Mouse (Mus musculus): ENCODE measurements at regions not wholly inside any gene's neighbourhood (a gene's known extent, or its start where the extent isn't known, plus 50 kb on each side); places are given as distances from the start of the nearest gene placed in this dataset.

DNA sequence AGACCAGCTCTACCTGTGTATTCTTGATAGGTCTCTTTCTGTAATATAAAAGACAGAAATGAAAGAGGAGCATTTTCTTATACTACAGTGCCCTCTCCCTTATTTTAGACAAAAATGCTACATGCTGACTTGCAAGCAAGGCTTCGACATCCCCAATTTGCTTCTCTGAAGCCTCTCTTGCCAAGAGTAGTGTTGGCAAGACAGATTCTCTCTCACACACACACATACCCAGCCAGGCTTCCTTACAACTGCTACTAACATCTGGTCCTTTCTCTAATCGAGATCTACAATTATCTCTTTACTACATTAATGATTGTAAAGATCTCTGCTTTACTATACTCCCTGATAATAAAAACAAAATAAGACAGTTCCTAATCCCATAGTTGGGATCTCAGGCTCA is 87.5 kb upstream of the Daam1 start:
- no peak for DNase-seq

DNA sequence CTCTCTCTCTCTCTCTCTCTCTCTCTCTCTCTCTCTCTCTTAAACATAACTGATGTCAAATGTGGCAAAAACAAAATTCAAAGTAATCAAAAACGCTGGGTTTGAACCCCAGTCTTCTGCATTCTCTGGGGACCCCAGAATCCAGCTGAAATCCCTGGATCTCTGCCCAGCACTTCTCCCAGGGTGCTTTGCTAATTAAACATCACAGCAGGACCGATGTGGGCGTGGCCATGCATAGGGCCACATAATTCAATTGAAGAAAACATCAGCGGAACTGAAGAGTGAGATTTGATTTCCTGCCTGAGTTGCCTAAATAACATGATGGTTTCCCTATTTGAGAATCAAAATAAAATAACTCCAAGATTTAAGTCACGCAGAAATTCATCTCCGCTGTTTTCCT is 84.9 kb upstream of the Daam1 start:
- no peak for DNase-seq

DNA sequence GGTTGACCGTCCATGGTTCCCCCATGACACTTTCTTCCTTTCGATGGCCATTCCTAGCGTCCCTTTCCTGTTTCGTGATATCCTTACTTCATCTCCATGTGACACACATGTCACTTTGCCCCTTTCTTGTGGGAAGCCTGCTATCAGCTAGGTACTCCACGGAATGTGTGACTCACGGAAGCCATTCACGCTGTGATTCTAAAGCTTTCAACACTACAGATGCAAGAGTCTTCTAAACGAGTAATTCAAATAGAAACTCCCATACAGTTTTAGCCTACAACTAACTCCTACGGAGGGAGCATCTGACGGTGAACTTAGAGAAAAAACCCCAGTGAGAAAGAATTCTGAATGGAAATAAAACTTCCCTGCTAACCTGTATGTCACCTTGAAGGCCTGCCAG is 83.5 kb upstream of the Daam1 start:
- no peak for DNase-seq

DNA sequence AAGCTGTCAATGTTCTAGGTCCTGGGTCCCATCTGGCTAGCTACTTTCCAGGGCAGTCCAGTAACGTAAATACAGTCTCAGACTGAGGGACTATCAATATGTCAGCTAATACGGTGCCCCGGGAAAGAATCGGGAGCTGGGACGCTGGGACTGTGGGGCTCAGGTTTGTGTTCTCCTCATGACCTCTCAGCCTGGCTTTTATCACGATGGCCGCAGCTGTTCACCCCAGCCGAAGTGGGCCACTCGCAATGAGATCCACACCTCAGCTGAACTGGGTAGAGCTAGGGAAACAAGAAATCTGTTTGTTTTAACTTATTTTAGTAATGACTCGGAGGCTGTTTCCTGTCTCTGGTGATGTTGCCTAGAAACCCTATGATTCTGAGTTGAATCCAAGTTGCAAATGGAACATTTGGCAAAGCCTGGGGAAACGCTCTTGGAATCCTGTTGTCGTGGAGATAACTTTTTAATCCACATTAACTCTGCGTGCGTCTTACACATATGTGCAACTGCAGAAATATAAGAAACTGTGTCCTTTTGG is 83.0 kb upstream of the Daam1 start:
- DNase-seq = no peak

DNA sequence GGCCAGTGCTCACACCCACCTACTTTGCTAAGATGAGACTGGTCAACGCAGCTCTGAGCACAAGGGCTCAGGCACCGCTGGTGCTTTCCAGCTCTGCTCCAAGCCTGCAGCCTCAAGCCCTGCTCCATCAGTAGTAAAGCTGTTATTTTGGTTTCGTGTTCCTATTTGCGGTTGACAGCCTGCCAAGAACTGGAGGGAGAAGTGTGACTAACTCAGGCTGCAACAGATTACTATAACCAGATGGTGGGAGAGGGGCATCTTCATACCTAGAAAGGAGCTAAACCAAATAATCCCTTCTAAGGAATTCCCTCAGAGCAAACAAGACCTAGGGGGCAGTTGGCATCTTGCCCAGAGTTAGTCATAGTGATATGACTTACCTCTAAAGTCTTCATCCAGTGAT is 82.1 kb upstream of the Daam1 start:
- DNase-seq = no peak

DNA sequence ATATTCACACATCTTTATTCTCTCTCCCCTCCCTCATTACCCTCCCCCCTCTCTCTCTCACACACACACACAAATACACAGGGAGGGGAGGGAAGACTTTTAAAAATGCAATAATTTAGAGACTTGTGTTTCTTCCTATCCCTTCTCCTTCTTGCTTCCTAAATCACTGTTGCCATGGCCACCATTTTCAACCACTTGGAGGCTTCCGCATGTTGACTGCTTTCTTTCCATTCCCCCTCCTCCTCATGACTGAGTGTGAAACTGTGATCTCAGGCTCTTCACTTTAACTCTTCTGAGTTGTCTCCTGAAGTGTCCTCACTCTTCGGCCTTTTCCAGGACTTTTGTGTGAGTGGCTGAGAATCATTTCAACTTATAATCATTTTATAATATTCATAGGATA is 81.2 kb upstream of the Daam1 start:
- no peak for DNase-seq

DNA sequence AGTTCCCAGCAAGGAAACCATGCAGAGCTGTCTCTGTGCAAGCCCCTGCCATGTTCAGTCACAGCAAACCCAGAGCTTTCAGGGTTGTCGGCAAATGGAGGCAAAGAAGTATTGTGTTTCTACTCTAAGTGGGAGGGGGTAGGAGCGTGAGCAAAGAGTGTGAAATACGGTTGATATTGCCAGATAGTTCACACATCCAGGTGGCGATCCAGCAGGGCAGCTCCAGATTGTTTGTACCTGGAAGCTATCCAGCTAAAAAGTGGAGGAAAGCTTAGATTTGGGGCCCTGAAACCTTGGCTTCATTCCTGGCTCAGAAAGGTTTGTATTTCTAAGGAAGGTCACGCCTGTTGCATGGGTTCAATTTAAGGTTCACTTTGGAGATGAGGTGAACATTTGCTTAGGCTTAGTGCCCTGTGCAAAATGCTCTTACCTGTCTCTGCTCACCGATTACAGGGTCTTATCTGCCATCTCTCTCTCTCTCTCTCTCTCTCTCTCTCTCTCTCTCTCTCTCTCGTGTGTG is 78.1 kb upstream of the Daam1 start:
- no peak for DNase-seq

DNA sequence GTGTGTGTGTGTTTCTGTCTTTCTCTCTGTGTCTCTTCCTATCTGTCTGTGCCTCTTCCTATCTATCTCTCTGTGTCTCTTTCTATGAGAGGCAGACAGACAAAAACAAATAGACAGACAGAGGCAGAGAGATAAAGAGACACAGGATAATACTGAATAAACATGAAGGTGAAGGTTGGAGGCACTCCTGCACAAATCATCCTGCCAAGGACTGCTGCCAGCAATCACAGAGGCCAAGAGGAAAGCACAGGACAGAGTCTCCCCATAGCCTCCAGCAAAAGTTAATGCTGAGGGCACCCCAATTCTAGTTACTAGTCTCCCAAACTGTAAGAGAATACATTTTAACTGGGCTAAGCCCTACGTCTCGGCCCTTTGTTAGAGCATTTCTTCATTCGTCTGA is 77.6 kb upstream of the Daam1 start:
- DNase-seq = no peak

DNA sequence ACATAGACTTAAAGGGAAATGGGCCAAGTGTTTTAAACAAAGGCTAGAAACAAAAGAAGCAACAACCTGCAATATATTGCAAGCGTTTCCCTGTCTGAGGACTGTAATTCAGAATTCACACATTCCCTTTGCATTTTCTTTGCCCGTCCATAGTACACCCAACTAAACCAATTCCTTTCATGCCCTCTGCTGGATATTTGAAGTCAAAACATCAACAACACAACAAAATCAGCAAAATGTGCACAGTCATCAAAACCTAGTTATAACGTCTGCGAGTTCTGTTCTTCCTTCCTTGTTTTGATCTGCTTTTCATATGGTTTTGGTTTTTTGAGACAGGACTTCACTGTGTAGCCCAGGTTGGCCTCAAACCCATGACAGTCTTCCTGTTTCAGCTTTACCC is 67.7 kb upstream of the Daam1 start:
- no peak for DNase-seq

DNA sequence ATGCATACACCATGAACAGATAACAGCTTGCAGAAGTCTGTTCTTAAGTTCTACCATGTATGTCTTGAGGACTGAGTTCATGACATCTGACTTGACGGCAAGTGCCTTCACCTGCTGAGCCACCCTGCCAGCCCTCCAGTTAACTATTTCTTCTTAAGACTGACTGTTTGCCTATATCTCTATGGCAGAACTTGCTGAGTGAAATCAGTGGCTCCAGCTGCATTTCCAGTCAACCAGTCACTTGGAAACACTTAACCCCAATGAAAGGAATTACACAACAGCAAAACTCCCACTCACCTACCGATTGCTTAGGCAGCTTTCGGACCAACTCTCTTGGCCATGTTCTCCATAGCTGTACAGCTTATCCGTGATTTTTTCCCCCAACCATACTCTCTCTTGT is 64.8 kb upstream of the Daam1 start:
- no peak for DNase-seq

DNA sequence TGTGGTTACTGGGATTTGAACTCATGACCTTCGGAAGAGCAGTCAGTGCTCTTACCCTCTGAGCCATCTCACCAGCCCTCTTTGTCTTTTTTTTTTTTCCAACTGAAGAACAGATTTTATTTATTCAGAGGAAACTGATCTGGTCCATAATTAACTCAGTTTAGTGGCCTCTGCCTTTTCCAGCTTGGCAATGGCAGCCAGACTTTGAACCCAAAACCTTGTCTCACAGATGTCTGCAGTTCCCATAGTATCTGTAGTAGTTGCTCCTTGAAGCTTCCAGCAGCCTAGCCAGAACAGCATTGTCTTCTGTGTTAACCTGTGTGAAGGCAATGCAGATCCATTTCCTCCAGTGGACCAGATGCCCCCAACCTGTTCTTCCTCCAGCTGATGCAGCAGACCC is 64.2 kb upstream of the Daam1 start:
- no peak for DNase-seq

DNA sequence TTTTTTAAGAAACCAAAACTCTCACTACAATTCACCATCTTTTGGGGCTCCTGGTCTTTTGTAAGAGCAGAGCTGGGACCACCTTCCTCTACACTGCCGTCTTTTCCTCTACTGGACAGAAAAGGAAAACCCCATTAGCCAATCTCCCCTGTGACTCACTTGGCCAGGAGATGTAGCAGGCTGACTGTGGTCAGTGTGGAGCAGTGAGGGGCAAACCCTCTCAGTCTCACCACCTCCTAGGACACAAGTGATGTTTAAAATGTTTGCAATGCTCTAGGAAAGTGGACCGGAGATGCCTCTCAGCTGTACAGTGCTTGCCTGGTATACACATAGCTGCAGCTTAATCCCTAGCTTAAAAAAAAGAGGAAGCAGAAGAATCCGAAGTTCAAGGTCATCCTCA is 63.0 kb upstream of the Daam1 start:
- DNase-seq = no peak

DNA sequence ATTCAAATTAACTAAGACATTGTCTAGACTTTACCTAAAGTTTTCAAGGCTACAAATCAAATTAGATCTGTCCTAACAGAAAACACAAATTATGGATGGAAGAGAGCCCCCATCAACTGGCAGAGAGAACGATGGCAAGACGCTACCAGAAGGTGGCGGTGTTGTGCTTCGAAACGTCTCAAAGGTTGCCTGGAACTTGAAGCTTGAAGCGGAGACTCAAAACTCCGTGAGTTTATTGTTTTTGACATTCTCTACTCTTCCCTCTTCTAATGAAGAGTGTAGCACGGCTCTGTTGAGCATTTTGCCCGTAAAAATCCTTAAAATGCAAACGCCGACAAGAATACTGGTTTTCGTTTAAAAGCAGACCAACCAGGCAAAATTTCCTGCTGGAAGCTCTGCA is 62.4 kb upstream of the Daam1 start:
- peak; percentile 18 to 19 for DNase-seq

DNA sequence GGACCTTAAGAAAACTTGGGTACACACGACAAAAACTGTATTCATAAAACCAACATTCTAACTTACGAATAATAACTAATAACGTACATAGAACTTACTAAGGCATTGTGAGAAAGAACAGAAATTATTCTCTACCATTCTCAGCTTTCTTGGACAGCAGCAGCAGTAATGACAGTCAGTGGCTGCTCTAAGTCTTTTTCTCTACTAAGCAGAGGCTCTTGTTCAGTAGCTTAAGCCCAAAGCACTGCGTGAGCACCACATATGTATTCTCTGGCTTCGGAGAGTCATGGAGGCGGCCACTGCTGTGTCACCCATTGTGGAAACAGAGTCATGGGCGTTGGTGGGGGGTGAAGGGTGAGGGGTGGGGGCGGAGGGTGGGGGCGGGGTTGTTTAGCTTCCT is 62.0 kb upstream of the Daam1 start:
- no peak for DNase-seq

DNA sequence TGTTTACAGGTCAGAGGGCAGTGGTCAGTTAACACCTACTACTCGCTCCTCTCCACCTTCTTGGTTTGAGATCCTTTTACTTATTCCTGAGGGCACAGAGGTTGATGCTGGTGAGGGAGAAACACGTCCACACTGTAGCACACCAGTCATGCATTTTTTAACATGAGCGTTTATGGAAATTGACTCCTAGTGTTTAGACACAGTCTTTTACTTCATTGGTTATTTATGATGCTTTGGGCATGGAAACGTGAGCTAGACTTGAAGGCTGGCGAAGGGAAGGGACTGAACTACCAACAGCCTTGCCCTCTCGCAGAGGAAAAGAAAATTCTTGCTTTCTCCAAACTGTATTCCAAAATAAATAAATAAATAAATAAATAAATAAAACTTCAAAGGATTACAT is 61.6 kb upstream of the Daam1 start:
- no peak for DNase-seq

DNA sequence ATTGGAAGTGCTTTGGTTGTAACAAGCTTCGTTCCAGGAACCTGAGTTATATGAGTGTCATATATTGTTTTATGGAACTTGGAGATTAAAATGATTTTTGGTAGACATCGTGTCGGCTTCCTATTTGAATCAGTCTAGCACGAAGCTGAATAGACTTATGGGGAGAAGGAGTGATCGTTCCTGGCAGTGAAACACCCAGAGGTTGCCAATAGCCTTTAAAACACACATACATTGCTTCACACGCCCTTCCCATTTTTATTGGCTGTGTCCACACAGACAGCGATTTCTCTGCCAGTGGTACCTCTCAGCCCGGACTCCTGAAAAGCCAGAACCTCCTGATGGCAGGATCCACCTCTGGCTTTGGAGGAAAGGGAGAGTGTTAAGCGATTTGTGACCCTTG is 57.0 kb upstream of the Daam1 start:
- DNase-seq = no peak

DNA sequence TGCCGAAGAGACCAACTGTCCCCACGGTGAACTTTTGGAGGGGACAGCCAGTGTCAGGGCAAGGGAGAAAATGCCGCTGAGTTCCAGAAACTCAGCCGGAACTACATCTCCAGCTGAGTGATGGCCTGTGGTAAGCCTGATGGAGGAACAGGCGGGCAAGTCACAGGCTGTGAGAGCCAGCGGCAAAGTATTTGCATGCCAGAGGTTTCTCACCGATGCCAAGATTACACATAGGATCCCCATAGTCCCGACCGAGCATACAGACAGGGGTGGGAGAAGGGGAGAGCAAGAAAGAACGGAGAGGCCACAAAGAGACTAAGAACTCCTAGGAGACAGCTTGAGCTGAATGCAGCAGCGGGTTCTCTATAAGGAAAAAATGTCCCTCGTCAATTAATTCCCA is 55.8 kb upstream of the Daam1 start:
- DNase-seq = no peak

DNA sequence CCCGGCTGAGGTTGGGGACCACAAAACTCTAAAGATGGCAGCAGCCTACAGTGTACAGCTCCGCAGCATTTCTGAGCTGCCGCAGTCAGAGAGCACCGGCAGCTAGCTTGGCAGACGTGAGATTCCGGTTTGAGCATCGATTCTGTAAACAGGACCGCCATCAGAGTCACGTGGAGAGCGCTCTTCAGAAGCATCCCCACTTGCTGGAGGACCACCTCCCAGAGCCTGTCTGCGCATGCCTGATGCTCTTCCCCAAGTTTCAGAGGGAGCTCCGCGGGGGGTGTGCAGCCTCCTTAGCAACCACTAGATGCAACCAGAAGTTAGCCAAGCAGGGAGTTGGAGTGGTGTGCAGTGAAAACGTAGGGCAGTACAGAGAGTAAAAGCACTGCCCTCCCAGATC is 52.7 kb upstream of the Daam1 start:
- no peak for DNase-seq

DNA sequence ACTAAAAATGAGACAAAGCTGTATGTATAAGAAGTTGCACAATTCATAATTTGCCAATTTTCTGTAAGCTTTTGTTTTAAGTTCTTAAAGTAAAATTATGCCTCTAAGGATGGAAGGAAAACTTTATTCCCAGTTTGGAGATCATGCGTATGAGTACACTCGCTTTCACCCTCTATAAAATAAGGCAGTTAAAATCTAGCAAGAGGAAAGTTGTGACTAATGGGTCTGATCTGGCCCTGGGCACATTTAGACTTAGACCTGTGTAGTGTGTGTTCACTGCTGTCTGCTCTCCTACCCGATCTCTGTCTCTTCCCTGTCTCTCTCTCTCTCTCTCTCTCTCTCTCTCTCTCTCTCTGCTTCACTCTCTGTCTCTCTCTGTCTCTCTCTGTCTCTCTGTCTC is 51.9 kb upstream of the Daam1 start:
- DNase-seq = no peak

DNA sequence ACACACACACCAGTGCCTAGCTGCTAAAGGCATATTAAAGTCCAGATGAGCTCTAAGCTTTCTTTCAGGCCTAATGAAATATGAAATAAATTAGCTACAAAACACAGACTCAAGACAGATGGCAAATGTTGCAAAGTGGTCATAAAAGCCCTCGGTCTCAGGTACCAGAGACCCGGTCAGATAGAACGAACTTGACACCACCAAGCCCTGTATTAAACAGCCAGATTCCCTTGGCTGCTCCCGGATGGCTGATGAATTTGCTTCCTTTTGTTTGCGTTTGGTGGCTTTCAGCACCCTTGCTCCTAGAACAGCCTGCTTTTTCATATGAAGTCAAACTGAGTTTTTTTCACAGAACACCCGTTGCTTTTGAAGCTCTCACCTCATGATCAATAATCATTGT is 51.5 kb upstream of the Daam1 start:
- DNase-seq = no peak
